Comparison of ENCODE assay signal across 9 mouse cellular contexts in the genomic region with DNA sequence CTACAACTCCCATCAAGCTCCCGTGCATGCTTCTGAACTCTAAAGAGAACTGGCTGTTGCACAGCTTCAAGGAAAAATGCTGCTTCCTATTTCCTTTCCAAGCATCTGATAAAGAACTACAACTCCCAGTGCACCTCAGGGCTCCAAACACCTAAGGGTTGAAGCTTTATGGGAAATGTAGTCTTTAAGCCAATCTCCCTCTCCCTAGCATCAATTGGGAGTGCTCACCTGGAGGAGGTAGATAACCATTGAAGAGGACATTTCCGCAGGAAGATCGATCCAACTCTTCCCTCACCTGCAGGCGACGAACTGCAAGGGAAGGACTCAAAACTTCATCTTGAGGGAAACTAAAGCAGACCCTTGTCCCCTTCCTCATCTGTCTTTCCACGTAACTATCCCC. TPM values are rescaled to one million over a fixed set of nuclear protein-coding genes. Genes with fewer than 3 reads are reported as not detected.
DNase-seq lines count a peak whose midpoint lies in the region; ATAC-seq and TF ChIP-seq lines count a peak whose summit lies in the region.
"Had no signal": no experiment of that assay in that cellular context is flagged by ENCODE, and none has a peak within 500 bp of the region (broad histone marks: within the 10 kb centered on the region; RNA-seq: fewer than 3 reads in every experiment).

No protein-coding gene starts in this region.

- peak; percentile 57 for DNase-seq in kidney, adult 11 months
- DNase-seq in kidney, postnatal 10 days, result no peak
- DNase-seq in forebrain, embryonic 10.5 days (ENCODE audit: extremely low spot score, low spot score), result no peak
- DNase-seq in left cerebral cortex, adult 8-10 months (ENCODE audit: low spot score in 2 of 2), result no peak
- no peak for DNase-seq in adipocyte (ENCODE audit: low spot score)
- DNase-seq in right cerebral cortex, postnatal 14 days, result no peak

- H3K36me3 ChIP-seq in forebrain, embryonic 10.5 days (replicated peaks), result peaks cover 43% of the 10 kb centered on the region
- peaks cover 19% of the 10 kb centered on the region; the same call in 1 of the 2 replicates for H3K36me3 ChIP-seq in intestine, postnatal 0 days (ENCODE audit: control insufficient read depth, insufficient read depth)
- H3K36me3 ChIP-seq in midbrain, embryonic 12.5 days, result peaks cover 23% of the 10 kb centered on the region

- no peaks in the 10 kb centered on the region for H3K9me3 ChIP-seq in forebrain, embryonic 10.5 days
- H3K9me3 ChIP-seq in intestine, postnatal 0 days (ENCODE audit: control insufficient read depth), result no peaks in the 10 kb centered on the region
- no peaks in the 10 kb centered on the region for H3K9me3 ChIP-seq in midbrain, embryonic 12.5 days

- H3K27me3 ChIP-seq in forebrain, embryonic 10.5 days (ENCODE audit: poor library complexity, severe bottlenecking), result peaks cover 39% of the 10 kb centered on the region
- no peaks in the 10 kb centered on the region for H3K27me3 ChIP-seq in intestine, postnatal 0 days (replicated peaks; ENCODE audit: control insufficient read depth, insufficient read depth, low read length)
- peaks cover 24% of the 10 kb centered on the region for H3K27me3 ChIP-seq in midbrain, embryonic 12.5 days

- no peak overlapping the region for H3K9ac ChIP-seq in intestine, postnatal 0 days (ENCODE audit: low read depth, low read length)
- 0 out of 2 replicates have a peak overlapping the region, but pooled peaks have one; percentile 20 for H3K9ac ChIP-seq in midbrain, embryonic 12.5 days (replicated peaks)

- ATAC-seq in intestine, postnatal 0 days, result peak; percentile 29; the same call in 1 of the 2 replicates
- no peak for ATAC-seq in midbrain, embryonic 12.5 days (ENCODE audit: low FRiP score, low read depth)

- H3K4me2 ChIP-seq in intestine, postnatal 0 days (replicated peaks; ENCODE audit: low read depth), result peak overlapping the region; percentile 94
- peak overlapping the region; percentile 78 for H3K4me2 ChIP-seq in midbrain, embryonic 12.5 days (replicated peaks)

- H3K27ac ChIP-seq in forebrain, embryonic 10.5 days, result no peak overlapping the region
- H3K27ac ChIP-seq in intestine, postnatal 0 days (ENCODE audit: low read depth, low read length), result no peak overlapping the region
- H3K27ac ChIP-seq in midbrain, embryonic 12.5 days (replicated peaks), result no peak overlapping the region

- no peak for TF ChIP-seq CTCF in intestine, postnatal 0 days (IDR thresholded peaks at IDR 0.05; ENCODE audit: low read depth)

- 27% methylated on average over 6 of the region's 6 CpGs for WGBS in forebrain, embryonic 10.5 days
- 30% methylated on average over 6 of the region's 6 CpGs for WGBS in intestine, postnatal 0 days
- WGBS in midbrain, embryonic 12.5 days, result 32% methylated on average over 6 of the region's 6 CpGs

- peak overlapping the region; percentile 80 for H3K4me3 ChIP-seq in forebrain, embryonic 10.5 days
- no peak overlapping the region for H3K4me3 ChIP-seq in intestine, postnatal 0 days (ENCODE audit: low read depth, low read length)
- H3K4me3 ChIP-seq in midbrain, embryonic 12.5 days, result peak overlapping the region; percentile 79

- peaks cover 29% of the 10 kb centered on the region for H3K4me1 ChIP-seq in forebrain, embryonic 10.5 days
- H3K4me1 ChIP-seq in intestine, postnatal 0 days (replicated peaks; ENCODE audit: control insufficient read depth, insufficient read depth, low read length), result peaks cover 7% of the 10 kb centered on the region; the same call in 1 of the 2 replicates
- peaks cover 17% of the 10 kb centered on the region for H3K4me1 ChIP-seq in midbrain, embryonic 12.5 days

RNA-seq across cellular contexts. Expression of gene Shkbp1, which starts 1.7 kb away (rescaled TPM):
- polyA plus RNA-seq in forebrain, embryonic 10.5 days (2016; fragmentation: Nextera tagmentation; extraction: Ambion mirVana), result 62.4 and 67.7 TPM in 2 replicates
- polyA plus RNA-seq in intestine, postnatal 0 days (2015; fragmentation: Nextera tagmentation; extraction: Ambion mirVana), result 26.9 and 29.1 TPM in 2 replicates
- 77.3 and 78.1 TPM in 2 replicates for polyA plus RNA-seq in midbrain, embryonic 12.5 days (2016; fragmentation: Nextera tagmentation; extraction: Ambion mirVana)
- total RNA-seq in left cerebral cortex, adult 8-10 months (2022), result 10 to 100 TPM; 20.7 to 25.9 (median 23.1) TPM

RNA-seq across cellular contexts. Expression of gene Gm20479, which starts 3.1 kb away (rescaled TPM):
- 1.4 TPM in 1 of 2 replicates, not detected in the other for polyA plus RNA-seq in forebrain, embryonic 10.5 days (2016; fragmentation: Nextera tagmentation; extraction: Ambion mirVana)
- 0.61 and 0.72 TPM in 2 replicates for polyA plus RNA-seq in intestine, postnatal 0 days (2015; fragmentation: Nextera tagmentation; extraction: Ambion mirVana)
- 0.87 TPM in 1 of 2 replicates, not detected in the other for polyA plus RNA-seq in midbrain, embryonic 12.5 days (2016; fragmentation: Nextera tagmentation; extraction: Ambion mirVana)
- not detected for total RNA-seq in left cerebral cortex, adult 8-10 months (2022)
- total RNA-seq: layer of hippocampus, postnatal 14 days had no signal

RNA-seq across cellular contexts. Expression of gene Ltbp4, which starts 16.7 kb away (rescaled TPM):
- 8.5 and 11.1 TPM in 2 replicates for polyA plus RNA-seq in forebrain, embryonic 10.5 days (2016; fragmentation: Nextera tagmentation; extraction: Ambion mirVana)
- polyA plus RNA-seq in intestine, postnatal 0 days (2015; fragmentation: Nextera tagmentation; extraction: Ambion mirVana), result 40.7 and 43.7 TPM in 2 replicates
- polyA plus RNA-seq in midbrain, embryonic 12.5 days (2016; fragmentation: Nextera tagmentation; extraction: Ambion mirVana), result 10.1 and 10.2 TPM in 2 replicates
- total RNA-seq in left cerebral cortex, adult 8-10 months (2022), result 10 to 100 TPM; 41.9 to 51.1 (median 44.6) TPM
